Mouse (Mus musculus): ENCODE measurements around the gene St3gal5.

DNA sequence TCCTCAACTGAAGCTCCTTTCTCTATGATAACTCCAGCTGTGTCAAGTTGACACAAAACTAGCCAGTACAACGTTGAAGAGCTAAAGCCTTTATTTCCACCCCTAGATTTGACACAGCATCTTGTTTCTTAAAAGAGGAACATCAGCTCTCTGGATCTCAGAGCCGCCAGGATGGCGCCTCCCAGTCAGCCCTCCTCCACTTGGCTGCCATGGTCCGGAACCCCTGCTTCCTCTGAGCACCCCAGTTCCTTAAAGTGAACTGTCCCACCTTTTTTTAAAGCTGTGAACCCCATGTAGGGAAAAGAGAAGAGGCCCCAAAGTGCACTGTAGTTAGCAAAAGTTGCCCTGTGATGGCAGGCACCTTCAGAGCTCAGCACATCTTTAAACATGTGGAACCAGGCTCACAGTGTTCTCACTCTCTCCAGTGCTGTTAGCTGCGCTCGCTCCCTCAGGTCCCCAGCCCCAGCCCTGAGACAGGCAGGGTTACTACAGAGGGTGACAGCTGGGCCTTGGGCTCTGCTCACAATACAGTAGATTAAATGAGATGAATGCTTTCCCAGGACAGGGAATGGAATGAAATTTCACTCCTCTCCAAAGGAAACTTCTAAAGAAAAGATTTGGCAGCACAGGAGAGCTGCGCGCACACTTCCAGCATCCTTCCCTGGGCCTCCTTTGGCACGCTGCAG, 42.3 kb downstream of the St3gal5 start:
- TF ChIP-seq CTCF (IDR thresholded peaks at IDR 0.05; ENCODE audit: insufficient read depth, low read length): no peak
- no peak for TF ChIP-seq POLR2A (IDR thresholded peaks at IDR 0.05; ENCODE audit: borderline replicate concordance, extremely low read depth, low read depth, low read length)
